Mouse (Mus musculus): Measurements from ENCODE around the gene Rhox13. TPM values are rescaled to one million over a fixed set of nuclear protein-coding genes. Genes with fewer than 3 reads are reported as not detected.

Rhox13 gene
- total and polyA plus RNA-seq, 2 experiments from 2014 or later, result not detected

DNA sequence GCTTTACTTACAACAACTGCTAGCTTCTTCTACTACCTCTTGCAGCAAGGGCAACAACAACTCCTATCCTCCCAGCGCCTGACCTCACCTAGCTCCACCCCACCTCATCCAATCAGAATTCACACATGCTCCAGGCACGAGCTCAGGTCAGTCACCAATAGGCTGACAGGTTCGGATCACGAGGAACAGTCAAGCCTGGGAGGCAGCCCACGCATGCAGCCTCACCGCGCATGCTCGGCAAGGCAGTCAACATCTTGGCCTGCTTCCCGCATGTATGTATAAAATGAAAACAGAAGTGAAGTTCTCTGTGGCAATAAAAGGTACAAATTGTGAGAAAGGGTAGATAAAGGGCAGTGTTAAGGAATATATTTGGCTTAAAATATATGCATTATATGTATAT is 45.0 kb downstream of the Rhox13 start:
- H3K27me3 ChIP-seq (ENCODE audit: insufficient read depth, low read length), result no peaks in the 10 kb centered on the region
- DNase-seq (no peak), ATAC-seq (no peak)
- no peak overlapping the region for H3K4me3 ChIP-seq (ENCODE audit: low read depth, low read length)
- no peak overlapping the region for H3K4me2 ChIP-seq (ENCODE audit: low read depth)
- no peaks in the 10 kb centered on the region for H3K36me3 ChIP-seq (ENCODE audit: insufficient read depth)
- 79% methylated on average over 9 of the region's 9 CpGs for WGBS
- no peaks in the 10 kb centered on the region for H3K4me1 ChIP-seq (ENCODE audit: insufficient read depth)
- TF ChIP-seq CTCF (IDR thresholded peaks at IDR 0.05; ENCODE audit: low read depth), result no peak
- H3K9me3 ChIP-seq (ENCODE audit: low read length), result no peaks in the 10 kb centered on the region
- no peak overlapping the region for H3K27ac ChIP-seq (ENCODE audit: low read depth, low read length)
- H3K9ac ChIP-seq, result no peak overlapping the region

DNA sequence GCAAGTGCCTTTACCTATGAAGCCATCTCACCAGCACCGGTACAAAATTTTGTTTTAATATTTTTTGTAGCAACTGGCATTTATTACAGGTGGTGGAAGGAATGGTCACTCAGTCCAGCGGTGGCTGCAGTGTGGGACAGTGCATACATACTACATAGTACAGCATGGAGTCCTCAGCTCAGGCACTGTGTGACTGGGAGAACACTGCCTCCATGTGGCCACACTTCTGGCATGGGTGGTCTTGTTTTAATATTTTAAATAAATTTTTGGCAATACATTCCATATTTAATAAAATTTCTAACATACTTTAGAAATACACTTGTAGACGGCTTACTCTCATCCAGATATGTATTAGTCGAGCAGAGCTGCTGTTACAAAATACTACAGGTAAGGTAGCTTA is 45.6 kb downstream of the Rhox13 start:
- Histone ChIP-seq H3K27ac (ENCODE audit: low read depth, low read length) (no peak overlapping the region), H3K9me3 (ENCODE audit: low read length) (no peaks in the 10 kb centered on the region), H3K9ac (no peak overlapping the region), H3K4me1 (ENCODE audit: insufficient read depth) (no peaks in the 10 kb centered on the region), H3K4me3 (ENCODE audit: low read depth, low read length) (no peak overlapping the region), H3K4me2 (ENCODE audit: low read depth) (no peak overlapping the region), H3K36me3 (ENCODE audit: insufficient read depth) (no peaks in the 10 kb centered on the region), H3K27me3 (ENCODE audit: insufficient read depth, low read length) (no peaks in the 10 kb centered on the region)
- ATAC-seq, result no peak
- TF ChIP-seq CTCF (IDR thresholded peaks at IDR 0.05; ENCODE audit: low read depth), result no peak
- DNase-seq, result no peak
- 84% methylated on average over 4 of the region's 4 CpGs for WGBS

Other genes with a start within 250 kb of the Rhox13 start
- gene Rhox8, start 242.3 kb upstream of the Rhox13 start, total RNA-seq (2014; rRNA removed), result not detected in 2 replicates
- not detected in 2 replicates for gene Rhox8, start 242.3 kb upstream of the Rhox13 start, polyA plus RNA-seq (2015; fragmentation: Nextera tagmentation; extraction: Ambion mirVana)
- gene Rhox7b, start 224.0 kb upstream of the Rhox13 start, total RNA-seq (2014; rRNA removed), result not detected in 2 replicates
- not detected in 2 replicates for gene Rhox7b, start 224.0 kb upstream of the Rhox13 start, polyA plus RNA-seq (2015; fragmentation: Nextera tagmentation; extraction: Ambion mirVana)
- not detected in 2 replicates for gene Rhox9, start 219.4 kb upstream of the Rhox13 start, total RNA-seq (2014; rRNA removed)
- not detected in 2 replicates for gene Rhox9, start 219.4 kb upstream of the Rhox13 start, polyA plus RNA-seq (2015; fragmentation: Nextera tagmentation; extraction: Ambion mirVana)
- not detected in 2 replicates for gene Btg1-ps1, start 102.4 kb upstream of the Rhox13 start, total RNA-seq (2014; rRNA removed)
- not detected in 2 replicates for gene Btg1-ps1, start 102.4 kb upstream of the Rhox13 start, polyA plus RNA-seq (2015; fragmentation: Nextera tagmentation; extraction: Ambion mirVana)
- gene Btg1-ps2, start 78.1 kb upstream of the Rhox13 start, total RNA-seq (2014; rRNA removed), result not detected in 2 replicates
- gene Btg1-ps2, start 78.1 kb upstream of the Rhox13 start, polyA plus RNA-seq (2015; fragmentation: Nextera tagmentation; extraction: Ambion mirVana), result not detected in 2 replicates
- gene Rhox10, start 54.7 kb upstream of the Rhox13 start, total RNA-seq (2014; rRNA removed), result not detected in 2 replicates
- gene Rhox10, start 54.7 kb upstream of the Rhox13 start, polyA plus RNA-seq (2015; fragmentation: Nextera tagmentation; extraction: Ambion mirVana), result not detected in 2 replicates
- gene Rhox11, start 36.1 kb upstream of the Rhox13 start, total RNA-seq (2014; rRNA removed), result not detected in 2 replicates
- not detected in 2 replicates for gene Rhox11, start 36.1 kb upstream of the Rhox13 start, polyA plus RNA-seq (2015; fragmentation: Nextera tagmentation; extraction: Ambion mirVana)
- not detected in 2 replicates for gene Rhox12, start 10.3 kb upstream of the Rhox13 start, total RNA-seq (2014; rRNA removed)
- not detected in 2 replicates for gene Rhox12, start 10.3 kb upstream of the Rhox13 start, polyA plus RNA-seq (2015; fragmentation: Nextera tagmentation; extraction: Ambion mirVana)
- gene Zbtb33, start 68.6 kb downstream of the Rhox13 start, total RNA-seq (2014; rRNA removed), result 32.4 and 37.7 TPM in 2 replicates
- gene Zbtb33, start 68.6 kb downstream of the Rhox13 start, polyA plus RNA-seq (2015; fragmentation: Nextera tagmentation; extraction: Ambion mirVana), result 4.2 and 4.8 TPM in 2 replicates
- gene Tmem255a, start 131.2 kb downstream of the Rhox13 start, total RNA-seq (2014; rRNA removed), result 12.1 and 20.7 TPM in 2 replicates
- 13.0 and 17.5 TPM in 2 replicates for gene Tmem255a, start 131.2 kb downstream of the Rhox13 start, polyA plus RNA-seq (2015; fragmentation: Nextera tagmentation; extraction: Ambion mirVana)
- gene Atp1b4, start 195.0 kb downstream of the Rhox13 start, total RNA-seq (2014; rRNA removed), result 0.15 TPM in 1 of 2 replicates, not detected in the other
- gene Atp1b4, start 195.0 kb downstream of the Rhox13 start, polyA plus RNA-seq (2015; fragmentation: Nextera tagmentation; extraction: Ambion mirVana), result not detected in 2 replicates